Mouse (Mus musculus): ENCODE results near the gene Tet3. TPM values are rescaled to one million over a fixed set of nuclear protein-coding genes. Genes with fewer than 3 reads are reported as not detected.

Tet3 gene
- polyA plus RNA-seq, 1 experiment, result 7.4 TPM

DNA sequence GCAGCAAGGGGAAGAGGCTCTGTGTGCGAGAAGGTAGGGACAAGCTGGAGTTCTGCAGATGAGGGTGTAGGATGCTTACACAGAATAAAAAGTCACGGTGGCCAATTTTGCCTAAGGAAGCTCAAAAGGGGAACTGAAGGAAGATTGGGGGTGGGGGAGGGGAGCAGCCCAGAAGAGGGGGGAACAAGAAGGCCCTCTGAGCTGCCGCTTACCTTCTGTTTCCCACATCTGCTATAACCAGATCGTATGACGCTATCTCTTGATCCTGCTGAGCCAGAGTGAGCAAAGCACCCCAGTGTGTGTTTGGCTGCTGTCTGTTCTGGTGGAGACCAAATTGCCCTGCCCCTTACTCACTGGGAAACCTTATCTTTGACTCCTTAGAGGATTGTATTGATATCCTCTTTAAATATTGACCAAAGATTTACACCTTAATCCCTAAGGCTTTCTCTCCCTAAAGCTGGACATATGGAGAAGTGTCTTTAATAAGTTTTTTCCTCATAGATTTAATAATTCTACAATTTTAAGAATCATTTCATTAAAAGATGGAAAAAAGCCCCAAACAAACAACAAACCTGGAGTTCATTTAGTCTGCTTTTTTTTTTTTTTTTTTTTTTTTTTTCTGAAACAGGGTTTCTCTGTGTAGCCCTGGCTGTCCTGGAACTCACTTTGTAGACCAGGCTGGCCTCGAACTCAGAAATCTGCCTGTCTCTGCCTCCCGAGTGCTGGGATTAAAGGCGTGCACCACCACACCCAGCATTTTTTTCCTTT is 135.0 kb downstream of the Tet3 start:
- H3K9me3 ChIP-seq (replicated peaks; ENCODE audit: control insufficient read depth, insufficient read depth, low read length, poor library complexity, severe bottlenecking), result no peaks in the 10 kb centered on the region
- H3K27me3 ChIP-seq (ENCODE audit: control insufficient read depth, insufficient read depth, low read length, poor library complexity, severe bottlenecking), result no peaks in the 10 kb centered on the region
- H3K27ac ChIP-seq (ENCODE audit: insufficient read depth, low read length), result no peak overlapping the region
- H3K4me3 ChIP-seq (ENCODE audit: low read depth, low read length), result no peak overlapping the region
- no peak for TF ChIP-seq CTCF (IDR thresholded peaks at IDR 0.05; ENCODE audit: low read depth, low read length)
- no peak for TF ChIP-seq POLR2A (IDR thresholded peaks at IDR 0.05; ENCODE audit: insufficient read depth, low read length)
- TF ChIP-seq EP300 (IDR thresholded peaks at IDR 0.05; ENCODE audit: insufficient read depth, low read depth, low read length), result no peak
- no peak overlapping the region for H3K9ac ChIP-seq (ENCODE audit: low read depth, poor library complexity, severe bottlenecking)
- no peaks in the 10 kb centered on the region for H3K4me1 ChIP-seq (ENCODE audit: control insufficient read depth, insufficient read depth, low read length)
- no peaks in the 10 kb centered on the region; the same call in 1 of the 2 replicates for H3K36me3 ChIP-seq (ENCODE audit: control insufficient read depth, insufficient read depth, low read length, poor library complexity, severe bottlenecking)

GRCm38 (mm10) chr6:83322794-83323193 is 136.1 kb downstream of the Tet3 start:
- H3K9me3 ChIP-seq (replicated peaks; ENCODE audit: control insufficient read depth, insufficient read depth, low read length, poor library complexity, severe bottlenecking), result no peaks in the 10 kb centered on the region
- TF ChIP-seq EP300 (IDR thresholded peaks at IDR 0.05; ENCODE audit: insufficient read depth, low read depth, low read length), result no peak
- TF ChIP-seq CTCF (IDR thresholded peaks at IDR 0.05; ENCODE audit: low read depth, low read length), result no peak
- TF ChIP-seq POLR2A (IDR thresholded peaks at IDR 0.05; ENCODE audit: insufficient read depth, low read length), result no peak
- no peak overlapping the region for H3K4me3 ChIP-seq (ENCODE audit: low read depth, low read length)
- no peak overlapping the region for H3K27ac ChIP-seq (ENCODE audit: insufficient read depth, low read length)
- H3K9ac ChIP-seq (ENCODE audit: low read depth, poor library complexity, severe bottlenecking), result no peak overlapping the region
- H3K36me3 ChIP-seq (ENCODE audit: control insufficient read depth, insufficient read depth, low read length, poor library complexity, severe bottlenecking), result no peaks in the 10 kb centered on the region
- H3K4me1 ChIP-seq (ENCODE audit: control insufficient read depth, insufficient read depth, low read length), result no peaks in the 10 kb centered on the region
- no peaks in the 10 kb centered on the region for H3K27me3 ChIP-seq (ENCODE audit: control insufficient read depth, insufficient read depth, low read length, poor library complexity, severe bottlenecking)

GRCm38 (mm10) chr6:83321927-83322326 is 137.0 kb downstream of the Tet3 start:
- Histone ChIP-seq H3K4me3 (ENCODE audit: low read depth, low read length) (no peak overlapping the region), H3K27ac (ENCODE audit: insufficient read depth, low read length) (no peak overlapping the region), H3K27me3 (ENCODE audit: control insufficient read depth, insufficient read depth, low read length, poor library complexity, severe bottlenecking) (no peaks in the 10 kb centered on the region), H3K36me3 (ENCODE audit: control insufficient read depth, insufficient read depth, low read length, poor library complexity, severe bottlenecking) (no peaks in the 10 kb centered on the region), H3K4me1 (ENCODE audit: control insufficient read depth, insufficient read depth, low read length) (no peaks in the 10 kb centered on the region), H3K9ac (ENCODE audit: low read depth, poor library complexity, severe bottlenecking) (no peak overlapping the region), H3K9me3 (replicated peaks; ENCODE audit: control insufficient read depth, insufficient read depth, low read length, poor library complexity, severe bottlenecking) (no peaks in the 10 kb centered on the region)
- TF ChIP-seq EP300 (IDR thresholded peaks at IDR 0.05; ENCODE audit: insufficient read depth, low read depth, low read length) (no peak), POLR2A (IDR thresholded peaks at IDR 0.05; ENCODE audit: insufficient read depth, low read length) (no peak), CTCF (IDR thresholded peaks at IDR 0.05; ENCODE audit: low read depth, low read length) (no peak)

DNA sequence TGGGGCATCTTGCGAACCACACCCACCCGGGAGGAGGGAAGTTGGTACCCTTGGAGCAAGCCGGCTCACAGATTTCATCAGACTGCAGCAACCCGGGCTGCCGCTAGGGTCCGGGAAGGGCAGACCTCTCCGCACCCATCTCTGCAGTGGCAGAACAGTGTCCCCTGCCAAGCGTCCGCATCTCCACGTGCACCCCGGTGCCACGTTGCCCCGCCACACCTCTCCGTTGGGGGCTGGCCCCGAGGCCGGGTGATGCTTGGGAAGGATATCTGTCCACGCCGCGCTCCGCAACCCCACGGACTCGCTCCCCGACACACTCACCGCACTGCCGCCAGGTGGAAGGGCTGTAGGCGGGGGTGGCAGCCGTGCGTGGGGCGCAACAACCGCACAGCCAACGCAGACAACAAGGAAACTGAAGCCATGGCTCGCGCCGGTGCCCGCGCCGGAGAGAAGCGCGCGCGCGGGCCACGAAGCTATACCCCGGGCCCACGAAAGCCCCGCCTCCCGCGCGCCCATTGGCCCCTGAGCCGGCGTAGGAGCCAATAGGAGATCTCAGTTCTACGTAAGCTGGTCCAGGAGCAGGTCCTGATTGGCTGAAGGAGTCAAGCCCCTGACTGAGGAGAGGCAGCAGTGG is 141.7 kb downstream of the Tet3 start:
- H3K4me1 ChIP-seq (ENCODE audit: control insufficient read depth, insufficient read depth, low read length), result no peaks in the 10 kb centered on the region
- H3K27me3 ChIP-seq (ENCODE audit: control insufficient read depth, insufficient read depth, low read length, poor library complexity, severe bottlenecking), result no peaks in the 10 kb centered on the region
- H3K9me3 ChIP-seq (replicated peaks; ENCODE audit: control insufficient read depth, insufficient read depth, low read length, poor library complexity, severe bottlenecking), result no peaks in the 10 kb centered on the region
- TF ChIP-seq CTCF (IDR thresholded peaks at IDR 0.05; ENCODE audit: low read depth, low read length) (peak; percentile 20), EP300 (IDR thresholded peaks at IDR 0.05; ENCODE audit: insufficient read depth, low read depth, low read length) (no peak), POLR2A (IDR thresholded peaks at IDR 0.05; ENCODE audit: insufficient read depth, low read length) (peak; percentile 36)
- H3K36me3 ChIP-seq (ENCODE audit: control insufficient read depth, insufficient read depth, low read length, poor library complexity, severe bottlenecking), result peaks cover 9% of the 10 kb centered on the region
- H3K27ac ChIP-seq (ENCODE audit: insufficient read depth, low read length), result no peak overlapping the region
- H3K4me3 ChIP-seq (ENCODE audit: low read depth, low read length), result peak overlapping the region; percentile 82
- H3K9ac ChIP-seq (ENCODE audit: low read depth, poor library complexity, severe bottlenecking), result peak overlapping the region; percentile 82

DNA sequence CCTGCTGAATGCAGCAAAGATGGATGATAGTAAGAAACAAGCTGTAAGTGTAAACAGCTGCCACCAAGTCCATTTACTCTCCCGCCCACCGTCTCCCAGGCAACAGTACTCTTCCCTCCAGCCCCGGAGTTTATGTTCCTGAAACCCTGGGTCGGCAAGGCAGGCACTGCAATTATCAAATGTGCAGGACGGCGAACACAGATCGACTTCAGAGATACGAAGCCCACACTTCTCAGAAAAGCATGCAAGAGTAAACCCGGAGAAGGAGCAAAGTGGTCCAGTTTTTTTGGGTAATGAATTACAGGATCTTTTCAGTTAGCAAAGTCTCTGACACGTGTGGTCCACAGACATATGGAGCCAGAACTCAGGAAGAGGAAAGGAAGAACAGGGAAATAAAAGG is 142.9 kb downstream of the Tet3 start:
- Histone ChIP-seq H3K4me1 (ENCODE audit: control insufficient read depth, insufficient read depth, low read length) (no peaks in the 10 kb centered on the region), H3K9ac (ENCODE audit: low read depth, poor library complexity, severe bottlenecking) (peak overlapping the region; percentile 82), H3K9me3 (replicated peaks; ENCODE audit: control insufficient read depth, insufficient read depth, low read length, poor library complexity, severe bottlenecking) (no peaks in the 10 kb centered on the region), H3K27me3 (ENCODE audit: control insufficient read depth, insufficient read depth, low read length, poor library complexity, severe bottlenecking) (no peaks in the 10 kb centered on the region), H3K4me3 (ENCODE audit: low read depth, low read length) (peak overlapping the region; percentile 26), H3K27ac (ENCODE audit: insufficient read depth, low read length) (no peak overlapping the region), H3K36me3 (ENCODE audit: control insufficient read depth, insufficient read depth, low read length, poor library complexity, severe bottlenecking) (peaks cover 21% of the 10 kb centered on the region)
- no peak for TF ChIP-seq CTCF (IDR thresholded peaks at IDR 0.05; ENCODE audit: low read depth, low read length)
- no peak for TF ChIP-seq EP300 (IDR thresholded peaks at IDR 0.05; ENCODE audit: insufficient read depth, low read depth, low read length)
- no peak for TF ChIP-seq POLR2A (IDR thresholded peaks at IDR 0.05; ENCODE audit: insufficient read depth, low read length)

DNA sequence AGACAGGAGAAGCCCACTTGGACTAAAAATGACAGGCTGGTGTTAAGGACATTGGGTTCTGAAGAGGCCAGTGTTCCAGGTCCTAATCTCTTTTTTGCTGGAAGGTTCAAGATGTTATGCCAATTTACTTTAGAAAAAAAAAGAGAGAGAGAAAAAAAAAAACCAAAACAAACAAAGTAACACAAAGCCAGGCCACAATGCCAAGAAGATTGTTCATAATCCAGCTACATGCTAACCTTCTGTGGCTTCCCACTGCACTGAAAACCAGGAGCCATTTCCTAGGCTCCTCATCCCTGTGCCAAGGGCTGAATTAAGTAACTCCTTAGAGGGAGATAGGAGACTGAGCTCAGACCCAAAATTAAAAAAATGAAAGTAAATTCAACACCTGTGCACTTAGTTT is 143.6 kb downstream of the Tet3 start:
- H3K4me1 ChIP-seq (ENCODE audit: control insufficient read depth, insufficient read depth, low read length), result no peaks in the 10 kb centered on the region
- no peak overlapping the region for H3K4me3 ChIP-seq (ENCODE audit: low read depth, low read length)
- H3K9ac ChIP-seq (ENCODE audit: low read depth, poor library complexity, severe bottlenecking), result no peak overlapping the region
- peaks cover 28% of the 10 kb centered on the region for H3K36me3 ChIP-seq (ENCODE audit: control insufficient read depth, insufficient read depth, low read length, poor library complexity, severe bottlenecking)
- no peaks in the 10 kb centered on the region for H3K9me3 ChIP-seq (replicated peaks; ENCODE audit: control insufficient read depth, insufficient read depth, low read length, poor library complexity, severe bottlenecking)
- no peak overlapping the region for H3K27ac ChIP-seq (ENCODE audit: insufficient read depth, low read length)
- TF ChIP-seq EP300 (IDR thresholded peaks at IDR 0.05; ENCODE audit: insufficient read depth, low read depth, low read length) (no peak), CTCF (IDR thresholded peaks at IDR 0.05; ENCODE audit: low read depth, low read length) (no peak), POLR2A (IDR thresholded peaks at IDR 0.05; ENCODE audit: insufficient read depth, low read length) (no peak)
- H3K27me3 ChIP-seq (ENCODE audit: control insufficient read depth, insufficient read depth, low read length, poor library complexity, severe bottlenecking), result no peaks in the 10 kb centered on the region

Data from ES-Bruce4 (cell line).